Mouse (Mus musculus): ENCODE results near the gene Sorcs3. TPM values are rescaled to one million over a fixed set of nuclear protein-coding genes. Genes with fewer than 3 reads are reported as not detected.

The Sorcs3 gene
- polyA plus RNA-seq, 1 experiment from 2014 or later, result 0.46 TPM

DNA sequence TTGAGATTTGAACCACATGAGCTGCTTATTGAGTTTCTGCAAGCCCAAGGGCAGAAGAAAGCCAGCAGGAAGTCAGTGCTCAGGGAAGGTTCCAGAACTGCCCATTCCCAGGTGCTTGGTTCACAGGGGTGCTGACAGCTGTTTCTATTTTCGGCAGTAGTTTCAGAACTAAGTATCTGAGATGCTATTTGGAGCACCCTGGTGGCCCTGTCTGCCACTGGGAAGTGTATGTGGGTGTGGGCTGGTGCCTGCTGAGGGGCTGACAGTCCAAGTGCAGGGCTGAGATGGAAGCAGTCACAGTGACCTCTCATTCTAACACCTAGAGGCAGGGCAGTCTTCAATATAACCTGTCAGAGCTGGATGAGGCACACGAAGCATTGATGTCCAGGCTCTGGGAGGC, 127.3 kb downstream of the Sorcs3 start:
- no peak overlapping the region for H3K4me2 ChIP-seq
- H3K4me3 ChIP-seq, result no peak overlapping the region
- peaks cover 13% of the 10 kb centered on the region for H3K4me1 ChIP-seq (replicated peaks)
- peak; percentile 72 for ATAC-seq (ENCODE audit: insufficient number of reproducible peaks, low FRiP score)
- peak overlapping the region; percentile 76 for H3K27ac ChIP-seq (ENCODE audit: poor library complexity, severe bottlenecking)
- H3K9me3 ChIP-seq (replicated peaks), result no peaks in the 10 kb centered on the region
- no peak overlapping the region for H3K9ac ChIP-seq
- H3K27me3 ChIP-seq (replicated peaks), result no peaks in the 10 kb centered on the region
- no peaks in the 10 kb centered on the region for H3K36me3 ChIP-seq
- WGBS, result 52% methylated on average over 2 of the region's 2 CpGs

DNA sequence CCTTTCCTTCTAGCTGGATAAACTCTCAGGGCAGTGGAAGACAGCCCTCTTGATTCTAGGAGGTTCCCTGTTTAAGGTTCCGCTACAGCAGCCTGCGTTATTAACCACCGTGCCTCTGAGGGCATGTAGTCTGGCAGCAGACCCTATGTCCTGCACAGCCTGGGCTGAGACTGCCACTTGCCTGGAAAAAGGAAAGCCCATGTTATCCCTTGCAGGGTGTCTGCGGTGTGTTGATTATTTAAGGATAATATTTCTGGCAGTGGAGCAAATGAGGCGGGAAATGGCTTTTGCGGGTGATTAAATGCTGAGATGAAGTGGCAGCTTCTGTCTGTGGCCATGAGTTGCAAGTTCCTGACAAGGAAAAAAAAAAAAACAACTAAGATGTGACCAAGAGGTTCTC, 131.6 kb downstream of the Sorcs3 start:
- Histone ChIP-seq H3K4me1 (replicated peaks) (peaks cover 26% of the 10 kb centered on the region), H3K36me3 (no peaks in the 10 kb centered on the region), H3K9ac (no peak overlapping the region), H3K4me3 (no peak overlapping the region), H3K4me2 (no peak overlapping the region), H3K27ac (ENCODE audit: poor library complexity, severe bottlenecking) (no peak overlapping the region), H3K27me3 (replicated peaks) (no peaks in the 10 kb centered on the region), H3K9me3 (replicated peaks) (no peaks in the 10 kb centered on the region)
- ATAC-seq (ENCODE audit: insufficient number of reproducible peaks, low FRiP score), result no peak
- 68% methylated on average over 6 of the region's 6 CpGs for WGBS

DNA sequence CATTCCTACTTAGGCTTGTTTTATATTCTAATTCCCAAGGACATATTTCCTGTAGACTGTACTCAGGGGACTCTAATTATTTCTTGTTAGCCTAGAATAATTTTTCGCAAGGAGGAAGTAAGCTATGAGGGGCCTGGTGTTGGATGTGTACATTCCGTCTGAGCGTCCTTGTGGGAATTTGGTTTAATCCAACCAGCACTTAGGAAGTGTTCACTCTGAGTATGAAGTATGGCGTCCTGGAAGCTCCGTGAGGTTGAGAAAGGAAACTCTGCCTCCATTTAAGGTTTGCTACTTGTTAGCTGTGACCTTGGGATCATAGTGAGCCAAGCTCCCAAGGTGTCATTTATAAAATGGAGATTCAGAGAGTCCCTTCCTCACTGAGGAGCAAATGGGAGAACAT, 132.3 kb downstream of the Sorcs3 start:
- Histone ChIP-seq H3K27ac (ENCODE audit: poor library complexity, severe bottlenecking) (no peak overlapping the region), H3K4me3 (no peak overlapping the region), H3K9me3 (replicated peaks) (no peaks in the 10 kb centered on the region), H3K36me3 (no peaks in the 10 kb centered on the region), H3K9ac (no peak overlapping the region), H3K4me1 (replicated peaks) (peaks cover 20% of the 10 kb centered on the region), H3K4me2 (no peak overlapping the region), H3K27me3 (replicated peaks) (no peaks in the 10 kb centered on the region)
- 84% methylated on average over 5 of the region's 5 CpGs for WGBS
- no peak for ATAC-seq (ENCODE audit: insufficient number of reproducible peaks, low FRiP score)

- H3K4me2 ChIP-seq, result no peak overlapping the region
- H3K27ac ChIP-seq (ENCODE audit: poor library complexity, severe bottlenecking), result no peak overlapping the region
- 83% methylated on average over 4 of the region's 4 CpGs for WGBS
- H3K27me3 ChIP-seq (replicated peaks), result no peaks in the 10 kb centered on the region
- H3K4me3 ChIP-seq, result no peak overlapping the region
- ATAC-seq (ENCODE audit: insufficient number of reproducible peaks, low FRiP score), result no peak
- H3K9ac ChIP-seq, result no peak overlapping the region
- no peaks in the 10 kb centered on the region for H3K9me3 ChIP-seq (replicated peaks)
- peaks cover 21% of the 10 kb centered on the region for H3K4me1 ChIP-seq (replicated peaks)
- H3K36me3 ChIP-seq, result no peaks in the 10 kb centered on the region
Measured at GRCm38 (mm10) chr19:48342770-48343169, 136.9 kb downstream of the Sorcs3 start.

DNA sequence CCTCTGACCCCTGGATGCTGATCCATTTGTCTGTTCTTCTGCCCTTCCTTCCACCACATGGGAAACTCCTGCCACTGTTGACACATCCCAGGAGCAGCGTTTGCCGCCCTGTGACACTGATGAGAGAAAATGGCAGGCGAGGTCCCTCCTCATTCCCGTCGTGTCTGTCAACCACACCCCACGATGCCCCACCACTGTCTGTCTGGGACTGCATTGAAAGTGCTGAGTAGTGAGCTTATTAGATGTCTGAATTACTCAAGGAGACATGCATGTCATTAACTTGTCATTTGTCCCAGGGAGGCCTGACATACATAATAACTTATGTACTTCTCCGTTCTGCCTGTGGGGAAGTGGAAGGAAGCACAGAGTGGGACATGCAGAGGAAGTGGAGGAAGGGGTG, 137.6 kb downstream of the Sorcs3 start:
- no peak for ATAC-seq (ENCODE audit: insufficient number of reproducible peaks, low FRiP score)
- no peak overlapping the region for H3K4me3 ChIP-seq
- no peak overlapping the region for H3K27ac ChIP-seq (ENCODE audit: poor library complexity, severe bottlenecking)
- H3K4me1 ChIP-seq (replicated peaks), result peaks cover 19% of the 10 kb centered on the region
- H3K27me3 ChIP-seq (replicated peaks), result no peaks in the 10 kb centered on the region
- 38% methylated on average over 7 of the region's 7 CpGs for WGBS
- H3K4me2 ChIP-seq, result no peak overlapping the region
- H3K36me3 ChIP-seq, result no peaks in the 10 kb centered on the region
- H3K9ac ChIP-seq, result no peak overlapping the region
- no peaks in the 10 kb centered on the region for H3K9me3 ChIP-seq (replicated peaks)

GRCm38 (mm10) chr19:48347116-48347515, 141.3 kb downstream of the Sorcs3 start:
- ATAC-seq (ENCODE audit: insufficient number of reproducible peaks, low FRiP score), result no peak
- H3K9ac ChIP-seq, result no peak overlapping the region
- H3K27ac ChIP-seq (ENCODE audit: poor library complexity, severe bottlenecking), result no peak overlapping the region
- no peak overlapping the region for H3K4me2 ChIP-seq
- 61% methylated on average over 5 of the region's 5 CpGs for WGBS
- no peaks in the 10 kb centered on the region for H3K27me3 ChIP-seq (replicated peaks)
- no peaks in the 10 kb centered on the region for H3K36me3 ChIP-seq
- 0 out of 2 replicates have a peak, but pooled peaks cover 6% of the 10 kb centered on the region for H3K4me1 ChIP-seq (replicated peaks)
- no peak overlapping the region for H3K4me3 ChIP-seq
- no peaks in the 10 kb centered on the region for H3K9me3 ChIP-seq (replicated peaks)

- no peaks in the 10 kb centered on the region for H3K9me3 ChIP-seq (replicated peaks)
Measured at GRCm38 (mm10) chr19:48356806-48357205, 151.0 kb downstream of the Sorcs3 start.

GRCm38 (mm10) chr19:48362167-48362566, 156.3 kb downstream of the Sorcs3 start:
- Histone ChIP-seq H3K9ac (no peak overlapping the region), H3K36me3 (no peaks in the 10 kb centered on the region), H3K4me1 (replicated peaks) (no peaks in the 10 kb centered on the region), H3K4me3 (no peak overlapping the region), H3K4me2 (no peak overlapping the region), H3K9me3 (replicated peaks) (no peaks in the 10 kb centered on the region), H3K27ac (ENCODE audit: poor library complexity, severe bottlenecking) (no peak overlapping the region), H3K27me3 (replicated peaks) (no peaks in the 10 kb centered on the region)
- 83% methylated on average over 2 of the region's 2 CpGs for WGBS
- ATAC-seq (ENCODE audit: insufficient number of reproducible peaks, low FRiP score), result no peak

More at GRCm38 (mm10) chr19:48356806-48357205, 151.0 kb downstream of the Sorcs3 start:
- H3K36me3 ChIP-seq, result no peaks in the 10 kb centered on the region
- no peak overlapping the region for H3K4me3 ChIP-seq
- H3K27ac ChIP-seq (ENCODE audit: poor library complexity, severe bottlenecking), result no peak overlapping the region
- ATAC-seq (ENCODE audit: insufficient number of reproducible peaks, low FRiP score), result no peak
- H3K4me2 ChIP-seq, result no peak overlapping the region
- 49% methylated on average over 2 of the region's 2 CpGs for WGBS
- no peaks in the 10 kb centered on the region for H3K27me3 ChIP-seq (replicated peaks)
- no peaks in the 10 kb centered on the region for H3K4me1 ChIP-seq (replicated peaks)
- H3K9ac ChIP-seq, result no peak overlapping the region

- H3K4me2 ChIP-seq, result no peak overlapping the region
- ATAC-seq (ENCODE audit: insufficient number of reproducible peaks, low FRiP score), result no peak
- no peaks in the 10 kb centered on the region for H3K36me3 ChIP-seq
- H3K4me3 ChIP-seq, result no peak overlapping the region
- no peaks in the 10 kb centered on the region; the same call in 1 of the 2 replicates for H3K4me1 ChIP-seq (replicated peaks)
- H3K27ac ChIP-seq (ENCODE audit: poor library complexity, severe bottlenecking), result no peak overlapping the region
- no peak overlapping the region for H3K9ac ChIP-seq
- no peaks in the 10 kb centered on the region for H3K27me3 ChIP-seq (replicated peaks)
- no peaks in the 10 kb centered on the region for H3K9me3 ChIP-seq (replicated peaks)
- 54% methylated on average over 10 of the region's 10 CpGs for WGBS
Measured at GRCm38 (mm10) chr19:48368056-48368455, 162.2 kb downstream of the Sorcs3 start.

- 71% methylated on average over 9 of the region's 9 CpGs for WGBS
- Histone ChIP-seq H3K9me3 (replicated peaks) (no peaks in the 10 kb centered on the region), H3K27ac (ENCODE audit: poor library complexity, severe bottlenecking) (no peak overlapping the region), H3K4me1 (replicated peaks) (no peaks in the 10 kb centered on the region; the same call in 1 of the 2 replicates), H3K4me2 (no peak overlapping the region), H3K4me3 (no peak overlapping the region), H3K27me3 (replicated peaks) (no peaks in the 10 kb centered on the region), H3K9ac (no peak overlapping the region), H3K36me3 (no peaks in the 10 kb centered on the region)
- ATAC-seq (ENCODE audit: insufficient number of reproducible peaks, low FRiP score), result no peak
Measured at GRCm38 (mm10) chr19:48371787-48372186, 166.0 kb downstream of the Sorcs3 start.

DNA sequence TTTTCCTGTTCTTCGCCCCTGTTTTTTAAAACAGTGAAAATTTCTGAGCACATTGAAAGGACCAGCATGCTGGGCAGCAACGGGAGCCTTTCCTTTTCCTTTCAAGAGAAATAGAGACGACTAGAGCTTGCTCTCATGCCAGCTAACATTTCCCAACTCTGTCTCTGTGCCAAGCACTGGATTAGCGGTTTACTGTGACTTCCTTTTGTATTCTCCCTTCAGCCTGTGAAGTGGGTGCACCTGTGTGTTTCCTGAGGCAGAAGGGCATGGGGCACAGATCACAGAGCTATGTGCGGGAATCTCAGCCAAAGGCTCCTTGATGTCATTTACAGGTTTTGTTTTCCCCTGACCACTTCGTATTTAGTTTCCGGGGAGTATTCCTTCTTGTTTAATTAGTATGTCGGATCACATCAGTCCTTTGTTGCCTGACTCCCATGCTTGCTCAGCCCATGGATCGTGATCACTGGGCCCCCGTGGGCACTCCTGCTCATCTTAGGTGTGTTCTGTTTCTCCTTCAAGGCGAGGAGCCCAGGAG, 172.2 kb downstream of the Sorcs3 start:
- H3K36me3 ChIP-seq, result no peaks in the 10 kb centered on the region
- H3K4me2 ChIP-seq, result no peak overlapping the region
- no peak overlapping the region for H3K27ac ChIP-seq (ENCODE audit: poor library complexity, severe bottlenecking)
- no peaks in the 10 kb centered on the region for H3K4me1 ChIP-seq (replicated peaks)
- no peaks in the 10 kb centered on the region for H3K27me3 ChIP-seq (replicated peaks)
- H3K9me3 ChIP-seq (replicated peaks), result no peaks in the 10 kb centered on the region
- H3K4me3 ChIP-seq, result no peak overlapping the region
- H3K9ac ChIP-seq, result no peak overlapping the region
- ATAC-seq (ENCODE audit: insufficient number of reproducible peaks, low FRiP score), result no peak
- WGBS, result 83% methylated on average over 11 of the region's 11 CpGs

DNA sequence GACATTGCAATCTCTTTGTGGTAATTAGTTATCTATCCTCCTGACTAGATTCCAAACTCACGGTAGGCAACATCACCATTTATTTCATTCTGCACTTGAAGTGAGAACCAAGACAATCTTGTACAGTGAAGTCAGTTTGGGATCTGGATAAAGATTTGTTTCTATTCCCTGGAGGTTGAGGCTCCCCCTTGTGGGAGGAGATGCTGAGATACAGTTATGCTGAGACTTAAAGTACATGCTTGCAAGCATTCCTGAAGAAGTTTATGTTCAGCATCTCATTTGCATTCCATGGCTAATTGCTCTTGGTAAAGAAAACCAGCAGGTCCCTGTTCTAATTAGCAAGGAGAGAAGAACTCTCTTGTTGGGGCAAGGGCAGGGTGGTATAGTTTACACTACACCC, 185.7 kb downstream of the Sorcs3 start:
- peaks cover 2% of the 10 kb centered on the region; the same call in 1 of the 2 replicates for H3K27me3 ChIP-seq (replicated peaks)
- no peaks in the 10 kb centered on the region for H3K4me1 ChIP-seq (replicated peaks)
- H3K9ac ChIP-seq, result no peak overlapping the region
- ATAC-seq (ENCODE audit: insufficient number of reproducible peaks, low FRiP score), result no peak
- H3K4me2 ChIP-seq, result no peak overlapping the region
- WGBS, result 38% methylated on average over 1 of the region's 1 CpGs
- no peaks in the 10 kb centered on the region for H3K9me3 ChIP-seq (replicated peaks)
- no peak overlapping the region for H3K27ac ChIP-seq (ENCODE audit: poor library complexity, severe bottlenecking)
- no peak overlapping the region for H3K4me3 ChIP-seq
- H3K36me3 ChIP-seq, result no peaks in the 10 kb centered on the region

Data from heart, embryonic 12.5 days (tissue).